Mouse (Mus musculus) liver, embryonic 15.5 days (tissue): ENCODE measurements around the gene Sec13. TPM values are rescaled to one million over a fixed set of nuclear protein-coding genes. Genes with fewer than 3 reads are reported as not detected.

ENCODE experiments used
- ATAC-seq: fragments of 200-750 bp; cut with Nextera tagmentation; 2 replicates; pipeline ENCODE4 v1.8.0; 2017; ENCODE audit warnings: moderate number of reproducible peaks, mild to moderate bottlenecking, moderate library complexity; ENCODE audit not compliant: insufficient read depth
- H3K27ac ChIP-seq: fragments of 300-500 bp; sonication (generic); replicated peaks from 2 replicates; pipeline ENCODE4 v1.5.1; 2015; ENCODE audit warnings: mild to moderate bottlenecking, inconsistent platforms
- H3K27me3 ChIP-seq: fragments of 300-500 bp; sonication (generic); 2 replicates; pipeline ENCODE4 v1.6.1; 2015; ENCODE audit warnings: mild to moderate bottlenecking, inconsistent platforms
- H3K36me3 ChIP-seq: fragments of 300-500 bp; sonication (generic); replicated peaks from 2 replicates; pipeline ENCODE4 v1.6.1; 2015; ENCODE audit warnings: moderate library complexity, mild to moderate bottlenecking, inconsistent platforms
- H3K4me1 ChIP-seq: fragments of 300-500 bp; sonication (generic); replicated peaks from 2 replicates; pipeline ENCODE4 v1.6.1; 2015; ENCODE audit warnings: inconsistent platforms
- H3K4me2 ChIP-seq: fragments of 300-500 bp; sonication (generic); 2 replicates; pipeline ENCODE4 v1.6.1; 2015; ENCODE audit warnings: moderate library complexity, mild to moderate bottlenecking, inconsistent platforms
- H3K4me3 ChIP-seq: fragments of 300-500 bp; sonication (generic); replicated peaks from 2 replicates; pipeline ENCODE4 v1.5.1; 2015; ENCODE audit warnings: mild to moderate bottlenecking, inconsistent platforms
- H3K9ac ChIP-seq: fragments of 300-500 bp; sonication (generic); 2 replicates; pipeline ENCODE4 v1.6.1; 2015; ENCODE audit warnings: moderate library complexity, mild to moderate bottlenecking, inconsistent platforms
- H3K9me3 ChIP-seq: fragments of 300-500 bp; sonication (generic); replicated peaks from 2 replicates; pipeline ENCODE4 v1.6.1; 2016; ENCODE audit warnings: inconsistent platforms
- WGBS: fragments of 180-500 bp; shearing (Covaris S2); methylation state at CpG from one replicate; pipeline ENCODE4 v1.1.7; 2015; ENCODE audit warnings: mixed read lengths; ENCODE audit not compliant: insufficient replicate concordance; 5-methylcytosine and 5-hydroxymethylcytosine counted together
- microRNA-seq: library from miRNA; unstranded; fragments of <30 nt; microRNA quantifications from one replicate; pipeline ENCODE4, GENCODE M21; 2016
- polyA plus RNA-seq: library from polyadenylated mRNA; unstranded; fragments of >200 nt; fragmentation: Nextera tagmentation; extraction: Ambion mirVana; gene quantifications from 2 replicates; pipeline ENCODE4 v1.2.1, GENCODE M21; 2015

The Sec13 gene
- polyA plus RNA-seq, 1 experiment from 2014 or later: 117 TPM

DNA sequence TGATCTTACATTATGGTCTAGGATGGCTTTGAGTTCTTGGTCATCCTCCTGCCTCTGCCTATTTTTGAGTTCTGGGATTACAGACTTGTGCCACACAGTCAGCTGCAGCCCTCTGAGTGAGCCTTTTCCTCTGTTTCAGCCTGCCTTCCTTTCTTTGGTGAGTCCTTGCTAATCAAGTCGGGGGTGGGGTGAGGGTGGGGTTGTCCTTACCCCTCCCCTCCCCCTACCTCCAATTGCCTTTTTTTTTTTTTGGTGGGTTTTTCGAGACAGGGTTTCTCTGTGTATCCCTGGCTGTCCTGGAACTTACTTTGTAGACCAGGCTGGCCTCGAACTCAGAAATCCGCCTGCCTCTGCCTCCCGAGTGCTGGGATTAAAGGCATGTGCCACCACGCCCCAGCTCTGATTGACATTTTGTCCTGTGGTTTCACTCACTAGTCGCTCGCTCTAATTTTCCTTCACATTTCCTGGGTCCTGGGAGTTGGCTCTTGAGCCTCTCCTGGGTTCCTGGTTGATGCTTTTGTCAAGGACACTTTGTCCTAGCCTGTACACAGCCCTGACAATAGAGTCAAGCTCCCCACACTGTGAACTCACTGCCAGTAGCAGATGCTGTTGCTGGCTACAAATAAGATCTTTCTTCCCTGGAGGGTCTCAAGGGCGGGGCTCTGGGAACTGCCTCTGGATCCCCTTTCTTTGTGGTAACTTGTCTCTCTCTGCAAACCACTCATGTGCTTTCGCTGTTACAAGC lies 57.3 kb downstream of the Sec13 start:
- no peak overlapping the region for H3K9ac ChIP-seq
- 63% methylated on average over 10 of the region's 10 CpGs for WGBS

GRCm38 (mm10) chr6:113681271-113681670 lies 59.3 kb downstream of the Sec13 start:
- Histone ChIP-seq H3K27me3 (no peaks in the 10 kb centered on the region), H3K9me3 (no peaks in the 10 kb centered on the region), H3K36me3 (peaks cover 18% of the 10 kb centered on the region; the same call in 1 of the 2 replicates), H3K9ac (no peak overlapping the region), H3K4me2 (no peak overlapping the region), H3K27ac (no peak overlapping the region), H3K4me3 (no peak overlapping the region), H3K4me1 (peaks cover 36% of the 10 kb centered on the region)
- 5% methylated on average over 4 of the region's 4 CpGs for WGBS
- ATAC-seq: peak; percentile 56

More for the DNA sequence above, 57.3 kb downstream of the Sec13 start:
- H3K27ac ChIP-seq: no peak overlapping the region
- H3K36me3 ChIP-seq: peaks cover 30% of the 10 kb centered on the region
- H3K9me3 ChIP-seq: no peaks in the 10 kb centered on the region
- H3K4me2 ChIP-seq: no peak overlapping the region
- no peak overlapping the region for H3K4me3 ChIP-seq
- ATAC-seq: no peak
- H3K27me3 ChIP-seq: no peaks in the 10 kb centered on the region
- H3K4me1 ChIP-seq: peaks cover 26% of the 10 kb centered on the region

- no peaks in the 10 kb centered on the region for H3K27me3 ChIP-seq
- no peak for ATAC-seq
Observed at GRCm38 (mm10) chr6:113679993-113680566, 60.5 kb downstream of the Sec13 start.

DNA sequence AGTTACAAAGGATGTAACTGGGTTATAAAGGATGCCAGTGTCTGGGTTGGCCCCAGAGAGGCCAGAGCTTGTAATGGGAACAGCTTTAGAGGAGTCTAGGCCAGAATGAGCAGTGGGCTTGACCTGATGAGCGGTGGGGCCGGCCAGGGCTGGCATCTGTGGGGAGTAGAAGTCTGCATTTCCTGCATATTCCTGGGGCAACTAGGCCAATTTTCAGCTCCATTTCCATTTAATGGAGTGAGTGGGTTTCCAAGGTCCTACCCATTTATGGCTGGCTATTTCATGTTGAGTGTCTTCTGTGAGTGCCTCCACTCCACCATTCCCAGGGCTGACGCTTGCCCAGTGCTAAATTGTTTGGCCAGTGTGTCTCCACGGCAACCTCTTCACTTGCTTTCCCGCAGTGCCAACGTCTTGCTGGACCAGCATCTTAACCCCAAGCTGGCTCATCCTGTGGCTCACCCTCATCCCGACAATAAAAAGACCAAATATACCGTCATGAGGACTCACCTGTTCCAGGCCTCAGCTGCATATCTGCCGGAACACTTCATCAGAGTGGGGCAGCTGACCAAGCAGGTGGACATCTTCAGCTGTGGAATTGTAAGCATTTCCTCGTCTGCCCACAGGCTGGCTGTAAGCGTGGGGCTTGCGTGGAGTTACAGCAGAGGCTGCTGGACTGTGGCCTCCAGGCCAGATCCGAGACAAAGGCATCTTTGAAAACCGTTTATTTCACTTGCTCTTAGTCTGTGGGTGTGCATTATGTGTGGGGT lies 62.1 kb downstream of the Sec13 start:
- H3K4me2 ChIP-seq: no peak overlapping the region
- WGBS: 78% methylated on average over 14 of the region's 14 CpGs
- H3K9ac ChIP-seq: no peak overlapping the region
- H3K27me3 ChIP-seq: no peaks in the 10 kb centered on the region
- no peaks in the 10 kb centered on the region for H3K9me3 ChIP-seq
- ATAC-seq: no peak
- H3K36me3 ChIP-seq: peaks cover 17% of the 10 kb centered on the region; the same call in 1 of the 2 replicates
- H3K4me3 ChIP-seq: no peak overlapping the region
- H3K27ac ChIP-seq: no peak overlapping the region
- peaks cover 28% of the 10 kb centered on the region for H3K4me1 ChIP-seq

More at GRCm38 (mm10) chr6:113679993-113680566, 60.5 kb downstream of the Sec13 start:
- Histone ChIP-seq H3K9me3 (no peaks in the 10 kb centered on the region), H3K9ac (no peak overlapping the region), H3K36me3 (peaks cover 18% of the 10 kb centered on the region; the same call in 1 of the 2 replicates), H3K4me2 (no peak overlapping the region), H3K4me1 (peaks cover 28% of the 10 kb centered on the region), H3K27ac (peak overlapping the region; percentile 59), H3K4me3 (no peak overlapping the region)
- WGBS: 55% methylated on average over 9 of the region's 9 CpGs

Small RNA genes within 50 kb of the gene (microRNA-seq; reads per million reads assigned to microRNA genes)
- 0.76 reads per million for gene Mir7042

Other genes with a start within 250 kb of the Sec13 start
- gene Prrt3, start 238.8 kb downstream of the Sec13 start, polyA plus RNA-seq: 0.03 and 0.07 TPM in 2 replicates
- gene Emc3, start 209.1 kb downstream of the Sec13 start, polyA plus RNA-seq: 40.9 and 41.2 TPM in 2 replicates
- 7.5 and 8.4 TPM in 2 replicates for gene Fancd2, start 209.1 kb downstream of the Sec13 start, polyA plus RNA-seq
- gene Fancd2os, start 140.0 kb downstream of the Sec13 start, polyA plus RNA-seq: not detected in 2 replicates
- 79.4 and 80.7 TPM in 2 replicates for gene Brk1, start 136.0 kb downstream of the Sec13 start, polyA plus RNA-seq
- 8.7 and 10.8 TPM in 2 replicates for gene Vhl, start 116.8 kb downstream of the Sec13 start, polyA plus RNA-seq
- 11.9 and 13.5 TPM in 2 replicates for gene Irak2, start 102.3 kb downstream of the Sec13 start, polyA plus RNA-seq
- gene Tatdn2, start 43.7 kb downstream of the Sec13 start, polyA plus RNA-seq: 0.77 and 0.83 TPM in 2 replicates
- gene Ghrl, start 20.9 kb downstream of the Sec13 start, polyA plus RNA-seq: 0.17 TPM in 1 of 2 replicates, not detected in the other